Mouse (Mus musculus) liver, adult 2 months (tissue): ENCODE measurements at regions not wholly inside any gene's neighbourhood (a gene's known extent, or its start where the extent isn't known, plus 50 kb on each side); places are given as distances from the start of the nearest gene placed in this dataset.
A peak's percentile ranks its signal among the peaks of the same experiment; 100 is the strongest.

Experiments
- CTCF ChIP-seq: fragments of 200-500 bp; IDR thresholded peaks from 2 replicates; pipeline ENCODE4 v1.5.1; 2011; ENCODE audit warnings: low read depth, low read length, control low read depth
- POLR2A ChIP-seq: fragments of 200-500 bp; IDR thresholded peaks from 2 replicates; pipeline ENCODE4 v1.6.1; 2011; ENCODE audit warnings: low read length, control low read depth; ENCODE audit not compliant: insufficient read depth; ENCODE audit errors: extremely low read depth

DNA sequence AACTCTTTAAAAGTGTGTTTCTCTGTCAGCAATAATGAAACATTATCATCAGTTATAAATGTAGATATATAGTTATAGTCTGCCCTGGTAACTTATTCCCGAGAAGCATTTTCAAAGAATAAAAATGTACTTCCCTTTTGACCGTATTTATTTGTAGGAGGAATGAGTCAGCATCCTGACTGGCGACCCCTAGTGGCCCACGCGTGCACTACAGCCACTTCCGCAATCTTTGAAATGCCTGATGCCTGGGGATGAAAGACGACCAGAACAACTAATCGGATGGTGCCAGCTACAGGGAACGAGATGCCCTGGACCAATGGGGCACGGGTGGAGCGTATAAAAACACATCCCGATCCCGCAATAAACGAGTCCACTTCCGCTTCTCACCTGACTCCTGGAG, 60.6 kb upstream of the Igfbp7 start:
- peak; percentile 96 for TF ChIP-seq CTCF
- no peak for TF ChIP-seq POLR2A
